Mouse (Mus musculus) midbrain, embryonic 16.5 days (tissue): ENCODE measurements around the gene Barhl1. TPM values are rescaled to one million over a fixed set of nuclear protein-coding genes. Genes with fewer than 3 reads are reported as not detected.

Experiments
- ATAC-seq: fragments of 200-750 bp; cut with Nextera tagmentation; 2 replicates; pipeline ENCODE4 v1.8.0; 2017; ENCODE audit warnings: moderate TSS enrichment
- H3K27ac ChIP-seq: fragments of 300-500 bp; sonication (generic); 2 replicates; pipeline ENCODE4 v1.5.1; 2014; ENCODE audit warnings: mild to moderate bottlenecking, low read length, mixed read lengths
- H3K27me3 ChIP-seq: fragments of 300-500 bp; sonication (generic); 2 replicates; pipeline ENCODE4 v1.6.1; 2014; ENCODE audit warnings: low read depth, low read length, mixed read lengths; ENCODE audit not compliant: control insufficient read depth, insufficient read depth
- H3K36me3 ChIP-seq: fragments of 300-500 bp; sonication (generic); 2 replicates; pipeline ENCODE4 v1.6.1; 2014; ENCODE audit warnings: mild to moderate bottlenecking, low read length, moderate library complexity, mixed read lengths; ENCODE audit not compliant: control insufficient read depth, insufficient read depth
- H3K4me1 ChIP-seq: fragments of 300-500 bp; sonication (generic); 2 replicates; pipeline ENCODE4 v1.6.1; 2014; ENCODE audit warnings: mild to moderate bottlenecking, low read length, mixed read lengths; ENCODE audit not compliant: control insufficient read depth, insufficient read depth
- H3K4me2 ChIP-seq: fragments of 300-500 bp; sonication (generic); 2 replicates; pipeline ENCODE4 v1.6.1; 2014; ENCODE audit warnings: mild to moderate bottlenecking, low read length, mixed read lengths
- H3K4me3 ChIP-seq: fragments of 300-500 bp; sonication (generic); 2 replicates; pipeline ENCODE4 v1.5.1; 2014; ENCODE audit warnings: low read depth, mild to moderate bottlenecking, low read length, moderate library complexity, mixed read lengths
- H3K9ac ChIP-seq: fragments of 300-500 bp; sonication (generic); 2 replicates; pipeline ENCODE4 v1.6.1; 2014; ENCODE audit warnings: low read depth, low read length, mixed read lengths
- H3K9me3 ChIP-seq: fragments of 300-500 bp; sonication (generic); replicated peaks from 2 replicates; pipeline ENCODE4 v1.6.1; 2014; ENCODE audit warnings: mild to moderate bottlenecking, low read length, mixed read lengths; ENCODE audit not compliant: control insufficient read depth, poor library complexity, severe bottlenecking
- WGBS: fragments of 180-500 bp; shearing (Covaris S2); extraction: QIAGEN DNeasy Blood & Tissue Kit; methylation state at CpG from one replicate; pipeline ENCODE4 v1.1.7; 2014; 5-methylcytosine and 5-hydroxymethylcytosine counted together
- polyA plus RNA-seq: library from polyadenylated mRNA; unstranded; fragments of >200 nt; fragmentation: Nextera tagmentation; extraction: Ambion mirVana; gene quantifications from 2 replicates; pipeline ENCODE4 v1.2.1, GENCODE M21; 2015

Barhl1 gene
- polyA plus RNA-seq, 1 experiment from 2014 or later, result 35.2 TPM

- H3K27ac ChIP-seq, result peak overlapping the region; percentile 82
- peaks cover 3% of the 10 kb centered on the region; the same call in 1 of the 2 replicates for H3K36me3 ChIP-seq
- H3K9ac ChIP-seq, result peak overlapping the region; percentile 65
- H3K4me2 ChIP-seq, result peak overlapping the region; percentile 49
- peak; percentile 63; the same call in 1 of the 2 replicates for ATAC-seq
- peak overlapping the region; percentile 41 for H3K4me3 ChIP-seq
- H3K4me1 ChIP-seq, result peaks cover 24% of the 10 kb centered on the region
- no peaks in the 10 kb centered on the region for H3K9me3 ChIP-seq
- H3K27me3 ChIP-seq, result peaks cover 58% of the 10 kb centered on the region
- WGBS, result 2% methylated on average over 38 of the region's 39 CpGs
Observed at GRCm38 (mm10) chr2:28908389-28909153, 7.9 kb downstream of the Barhl1 start.

GRCm38 (mm10) chr2:28907691-28908388 is 8.6 kb downstream of the Barhl1 start:
- 4% methylated on average over 10 of the region's 10 CpGs for WGBS
- no peak for ATAC-seq
- H3K9ac ChIP-seq, result peak overlapping the region; percentile 65

GRCm38 (mm10) chr2:28905561-28905960 is 10.9 kb downstream of the Barhl1 start:
- ATAC-seq, result no peak
- Histone ChIP-seq H3K4me1 (peaks cover 18% of the 10 kb centered on the region), H3K36me3 (peaks cover 3% of the 10 kb centered on the region; the same call in 1 of the 2 replicates), H3K9ac (no peak overlapping the region), H3K27ac (peak overlapping the region; percentile 54), H3K27me3 (peaks cover 58% of the 10 kb centered on the region), H3K9me3 (no peaks in the 10 kb centered on the region), H3K4me3 (no peak overlapping the region), H3K4me2 (no peak overlapping the region)
- 29% methylated on average over 4 of the region's 4 CpGs for WGBS

More at GRCm38 (mm10) chr2:28907691-28908388, 8.6 kb downstream of the Barhl1 start:
- peak overlapping the region; percentile 49 for H3K4me2 ChIP-seq
- peak overlapping the region; percentile 82 for H3K27ac ChIP-seq
- no peaks in the 10 kb centered on the region for H3K9me3 ChIP-seq
- H3K36me3 ChIP-seq, result peaks cover 3% of the 10 kb centered on the region; the same call in 1 of the 2 replicates
- peak overlapping the region; percentile 41; the same call in 1 of the 2 replicates for H3K4me3 ChIP-seq
- H3K27me3 ChIP-seq, result peaks cover 57% of the 10 kb centered on the region
- peaks cover 24% of the 10 kb centered on the region for H3K4me1 ChIP-seq

- peaks cover 54% of the 10 kb centered on the region for H3K27me3 ChIP-seq
- H3K27ac ChIP-seq, result no peak overlapping the region
- ATAC-seq, result no peak
- H3K36me3 ChIP-seq, result peaks cover 6% of the 10 kb centered on the region; the same call in 1 of the 2 replicates
- peaks cover 18% of the 10 kb centered on the region for H3K4me1 ChIP-seq
- WGBS, result 56% methylated on average over 9 of the region's 9 CpGs
- no peak overlapping the region for H3K4me3 ChIP-seq
- no peak overlapping the region for H3K9ac ChIP-seq
- H3K4me2 ChIP-seq, result no peak overlapping the region
- no peaks in the 10 kb centered on the region for H3K9me3 ChIP-seq
Observed at GRCm38 (mm10) chr2:28904786-28905185, 11.7 kb downstream of the Barhl1 start.

- Histone ChIP-seq H3K9ac (no peak overlapping the region), H3K4me2 (no peak overlapping the region), H3K4me1 (peaks cover 12% of the 10 kb centered on the region), H3K9me3 (no peaks in the 10 kb centered on the region), H3K27ac (0 out of 2 replicates have a peak overlapping the region, but pooled peaks have one; percentile 18), H3K27me3 (peaks cover 49% of the 10 kb centered on the region), H3K36me3 (peaks cover 6% of the 10 kb centered on the region; the same call in 1 of the 2 replicates), H3K4me3 (no peak overlapping the region)
- 75% methylated on average over 5 of the region's 5 CpGs for WGBS
- ATAC-seq, result no peak
Observed at GRCm38 (mm10) chr2:28903871-28904270, 12.6 kb downstream of the Barhl1 start.

- Histone ChIP-seq H3K4me1 (no peaks in the 10 kb centered on the region; the same call in 1 of the 2 replicates), H3K27ac (no peak overlapping the region), H3K4me3 (no peak overlapping the region), H3K4me2 (no peak overlapping the region), H3K9me3 (no peaks in the 10 kb centered on the region), H3K27me3 (peaks cover 36% of the 10 kb centered on the region), H3K9ac (no peak overlapping the region), H3K36me3 (peaks cover 6% of the 10 kb centered on the region; the same call in 1 of the 2 replicates)
- ATAC-seq, result no peak
- 80% methylated on average over 8 of the region's 8 CpGs for WGBS
Observed at GRCm38 (mm10) chr2:28902291-28902690, 14.2 kb downstream of the Barhl1 start.

GRCm38 (mm10) chr2:28897340-28897899 is 19.0 kb downstream of the Barhl1 start:
- H3K36me3 ChIP-seq, result 0 out of 2 replicates have a peak, but pooled peaks cover 3% of the 10 kb centered on the region
- no peak overlapping the region for H3K9ac ChIP-seq
- ATAC-seq, result no peak
- no peak overlapping the region for H3K4me3 ChIP-seq
- peaks cover 2% of the 10 kb centered on the region; the same call in 1 of the 2 replicates for H3K4me1 ChIP-seq
- H3K4me2 ChIP-seq, result no peak overlapping the region
- 63% methylated on average over 4 of the region's 4 CpGs for WGBS
- no peaks in the 10 kb centered on the region for H3K9me3 ChIP-seq
- peaks cover 9% of the 10 kb centered on the region for H3K27me3 ChIP-seq
- H3K27ac ChIP-seq, result no peak overlapping the region

- Histone ChIP-seq H3K9ac (no peak overlapping the region), H3K9me3 (no peaks in the 10 kb centered on the region), H3K27me3 (peaks cover 7% of the 10 kb centered on the region), H3K36me3 (0 out of 2 replicates have a peak, but pooled peaks cover 3% of the 10 kb centered on the region), H3K27ac (no peak overlapping the region), H3K4me3 (no peak overlapping the region), H3K4me2 (no peak overlapping the region), H3K4me1 (peaks cover 2% of the 10 kb centered on the region; the same call in 1 of the 2 replicates)
- WGBS, result 87% methylated on average over 7 of the region's 7 CpGs
- no peak for ATAC-seq
Observed at GRCm38 (mm10) chr2:28895876-28896275, 20.6 kb downstream of the Barhl1 start.
